Mouse (Mus musculus): Measurements from ENCODE around the gene Pgm5.

GRCm38 (mm10) chr19:24897006-24897895 is 35.6 kb upstream of the Pgm5 start:
- TF ChIP-seq POLR2A (IDR thresholded peaks at IDR 0.05; ENCODE audit: low read depth, low read length) (no peak), CTCF (IDR thresholded peaks at IDR 0.05; ENCODE audit: extremely low read depth, insufficient read length, insufficient replicate concordance, low read depth, low read length) (no peak)
